Mouse (Mus musculus) C2C12 (cell line): ENCODE measurements around the gene Abcd1. TPM values are rescaled to one million over a fixed set of nuclear protein-coding genes. Genes with fewer than 3 reads are reported as not detected.
"Not testable (repeated sequence)": the region's sequence is repeated elsewhere in the genome, so short reads cannot be mapped to it uniquely, and the experiment has no call there.

Source experiments
- H3K27me3 ChIP-seq: one replicate; pipeline ENCODE4 v1.6.1; 2011; ENCODE audit not compliant: control insufficient read depth, insufficient read depth, insufficient read length
- H3K36me3 ChIP-seq: one replicate; pipeline ENCODE4 v1.6.1; 2011; ENCODE audit not compliant: control insufficient read depth, insufficient read depth
- H3K4me3 ChIP-seq: one replicate; pipeline ENCODE4 v1.5.1; 2011; ENCODE audit warnings: mild to moderate bottlenecking, control low read depth; ENCODE audit not compliant: poor library complexity, insufficient read depth, severe bottlenecking
- H3K79me2 ChIP-seq: one replicate; pipeline ENCODE4 v1.6.1; 2011; ENCODE audit not compliant: control insufficient read depth, insufficient read depth
- H3K79me3 ChIP-seq: one replicate; pipeline ENCODE4 v1.6.1; 2011; ENCODE audit warnings: low read depth, control low read depth
- H3ac ChIP-seq: one replicate; pipeline ENCODE3; 2011; ENCODE audit warnings: low read depth; ENCODE audit not compliant: control insufficient read depth, insufficient read length
- CEBPB ChIP-seq: IDR thresholded peaks from one replicate; pipeline ENCODE4 v1.6.1; 2011; ENCODE audit warnings: low read depth, mild to moderate bottlenecking, control low read depth, moderate library complexity
- CTCF ChIP-seq: IDR thresholded peaks from one replicate; pipeline ENCODE4 v1.5.1; 2011; ENCODE audit not compliant: control insufficient read depth, insufficient read depth, insufficient read length
- FOSL1 ChIP-seq: IDR thresholded peaks from one replicate; pipeline ENCODE4 v1.8.0; 2011; ENCODE audit warnings: mild to moderate bottlenecking, low read length; ENCODE audit not compliant: poor library complexity, insufficient read depth, severe bottlenecking
- MAX ChIP-seq: IDR thresholded peaks from one replicate; pipeline ENCODE4 v1.6.1; 2011; ENCODE audit warnings: mild to moderate bottlenecking, control low read depth
- MYOD1 ChIP-seq: IDR thresholded peaks from one replicate; pipeline ENCODE4 v1.6.1; 2011; ENCODE audit warnings: low read depth; ENCODE audit not compliant: control insufficient read depth, insufficient read length
- MYOG ChIP-seq: IDR thresholded peaks from one replicate; pipeline ENCODE4 v1.6.1; 2011; ENCODE audit not compliant: control insufficient read depth, insufficient read length; ENCODE audit errors: extremely low read depth
- USF1 ChIP-seq: IDR thresholded peaks from one replicate; pipeline ENCODE4 v1.6.1; 2011; ENCODE audit warnings: low read depth, mild to moderate bottlenecking, control low read depth, moderate library complexity
- polyA plus RNA-seq: library from polyadenylated mRNA; unstranded; fragments of >200 nt; fragmentation: generic; extraction: Trizol; gene quantifications from one replicate; pipeline ENCODE4 v1.2.1, GENCODE M21; 2012; ENCODE audit warnings: missing spikeins

Abcd1 gene
- polyA plus RNA-seq, 1 experiment = 7.6 TPM

DNA sequence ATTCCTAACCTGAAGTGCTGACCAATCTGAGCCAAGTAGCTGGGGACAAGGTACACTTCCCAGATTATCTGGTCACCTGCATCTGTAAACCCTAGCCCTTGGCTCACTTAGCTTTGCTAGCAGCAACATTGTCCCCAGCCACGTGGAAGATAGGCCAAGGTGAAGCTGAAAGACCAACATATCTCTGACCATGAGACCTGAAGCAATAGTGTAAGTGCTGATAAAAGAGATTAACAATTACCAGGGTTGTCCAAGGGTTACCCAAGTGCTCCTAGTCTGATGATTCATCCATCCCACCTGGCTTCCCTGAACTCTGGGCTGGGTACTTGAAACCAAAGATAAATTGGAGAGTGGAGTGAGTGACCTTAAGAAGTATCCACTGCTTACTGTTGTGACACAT is 14.5 kb downstream of the Abcd1 start:
- no peak overlapping the region for H3ac ChIP-seq
- no peaks in the 10 kb centered on the region for H3K36me3 ChIP-seq
- TF ChIP-seq CEBPB (no peak), MYOD1 (no peak), MYOG (no peak), USF1 (no peak), FOSL1 (no peak), MAX (no peak), CTCF (no peak)
- H3K27me3 ChIP-seq = no peaks in the 10 kb centered on the region
- no peaks in the 10 kb centered on the region for H3K79me2 ChIP-seq
- no peaks in the 10 kb centered on the region for H3K79me3 ChIP-seq
- no peak overlapping the region for H3K4me3 ChIP-seq

DNA sequence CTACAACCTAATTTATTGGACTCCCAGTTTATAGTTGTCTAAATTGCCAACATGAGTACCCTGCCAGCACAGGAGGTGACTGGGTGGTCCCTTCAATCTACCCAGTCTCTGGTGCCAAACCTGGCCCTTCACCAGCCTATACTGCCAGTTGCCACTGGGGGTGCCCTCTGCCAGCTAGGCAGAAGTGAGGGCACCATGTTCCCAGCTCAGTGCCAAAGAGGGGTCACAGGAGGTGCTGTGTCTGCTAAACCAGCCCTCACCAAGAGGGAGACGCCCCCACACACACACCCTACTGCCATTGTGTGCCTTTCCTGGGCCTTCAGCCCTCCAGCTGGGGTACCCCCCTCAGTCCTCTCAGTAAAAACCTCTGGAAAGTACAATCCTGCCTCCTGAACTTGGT is 21.8 kb downstream of the Abcd1 start:
- H3ac ChIP-seq = no peak overlapping the region
- H3K79me3 ChIP-seq = no peaks in the 10 kb centered on the region
- TF ChIP-seq USF1 (no peak), CTCF (no peak), MYOG (no peak), FOSL1 (no peak), MYOD1 (no peak), CEBPB (no peak), MAX (no peak)
- H3K36me3 ChIP-seq = no peaks in the 10 kb centered on the region
- H3K79me2 ChIP-seq = no peaks in the 10 kb centered on the region
- H3K4me3 ChIP-seq = no peak overlapping the region
- no peaks in the 10 kb centered on the region for H3K27me3 ChIP-seq

DNA sequence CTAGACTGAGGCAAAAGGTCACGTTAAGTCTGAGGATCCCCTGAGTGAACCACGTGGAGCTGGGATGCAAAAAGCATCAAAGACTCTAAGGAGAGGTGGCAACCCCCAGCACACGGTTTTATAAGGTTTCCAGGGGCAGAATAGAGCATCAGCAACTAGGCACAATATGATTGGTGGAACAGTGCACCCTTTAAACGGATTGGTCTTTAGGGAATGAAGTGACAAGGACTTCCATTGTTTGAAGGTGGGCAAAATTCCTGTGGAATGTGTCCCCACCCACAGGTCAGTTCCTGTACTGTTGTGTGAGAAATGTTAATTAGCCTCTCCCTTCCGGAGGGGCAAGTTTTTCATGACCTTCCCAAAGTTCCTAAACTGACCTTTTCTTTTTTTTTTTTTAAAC is 22.8 kb downstream of the Abcd1 start:
- Histone ChIP-seq H3ac (no peak overlapping the region), H3K4me3 (no peak overlapping the region), H3K79me2 (no peaks in the 10 kb centered on the region), H3K79me3 (no peaks in the 10 kb centered on the region), H3K27me3 (no peaks in the 10 kb centered on the region), H3K36me3 (no peaks in the 10 kb centered on the region)
- TF ChIP-seq USF1 (no peak), FOSL1 (no peak), MYOG (no peak), CEBPB (no peak), CTCF (no peak), MYOD1 (no peak), MAX (no peak)

DNA sequence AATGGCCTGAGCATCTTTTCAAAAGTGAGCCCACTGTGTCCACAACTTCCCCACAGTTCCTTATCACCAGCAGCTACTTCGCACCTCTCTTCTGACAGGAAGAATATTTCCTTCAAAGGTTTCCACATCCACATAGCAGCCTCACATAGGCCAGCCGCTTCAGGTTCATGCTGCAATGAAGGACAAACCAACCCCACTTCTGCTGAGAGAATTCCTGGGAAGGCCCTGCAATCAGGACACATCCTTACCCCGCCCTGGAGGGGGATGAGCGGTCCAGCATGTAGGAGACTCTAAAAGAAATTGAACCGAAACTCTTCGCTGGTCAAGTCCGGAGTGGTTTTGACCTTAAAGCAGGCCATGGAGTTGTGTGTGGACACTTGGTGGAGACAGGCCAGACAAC is 23.4 kb downstream of the Abcd1 start:
- H3K79me2 ChIP-seq, H3K27me3 ChIP-seq, H3K4me3 ChIP-seq, H3ac ChIP-seq, H3K79me3 ChIP-seq, H3K36me3 ChIP-seq: not testable (repeated sequence)

DNA sequence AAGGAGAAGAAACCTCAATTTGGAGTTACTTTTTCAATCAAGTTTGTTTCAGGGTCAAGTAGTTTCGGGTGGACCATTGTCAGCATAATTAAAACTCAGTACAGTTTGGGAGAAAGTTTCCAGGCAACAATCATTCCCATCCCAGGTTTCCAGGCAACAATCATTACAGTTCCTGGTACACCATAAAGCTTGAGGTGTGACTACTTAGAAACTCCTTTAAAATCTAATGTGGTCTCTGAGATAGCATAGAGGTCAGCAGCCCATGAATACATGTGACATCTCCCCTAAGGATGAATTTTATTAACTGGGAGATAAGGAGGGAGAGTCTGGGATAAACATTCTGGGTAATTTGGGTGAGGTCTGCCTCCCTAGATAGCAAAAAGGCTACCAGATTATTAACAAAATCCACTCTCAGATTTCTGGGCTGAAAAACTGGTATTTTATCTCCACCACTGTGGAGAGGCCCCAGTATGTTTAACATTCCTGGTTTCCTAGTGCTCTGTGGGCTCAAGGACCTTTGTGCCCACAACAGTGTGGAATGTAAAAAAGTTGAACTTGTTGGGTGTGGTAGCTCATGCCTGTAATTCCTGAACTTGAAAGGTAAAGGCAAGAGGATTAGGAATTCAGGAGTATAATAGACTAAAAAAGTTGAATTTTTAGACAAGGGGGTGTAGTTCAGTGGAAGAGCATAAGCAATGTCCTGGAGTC is 28.5 kb downstream of the Abcd1 start:
- no peak overlapping the region for H3K4me3 ChIP-seq
- no peaks in the 10 kb centered on the region for H3K79me3 ChIP-seq
- no peaks in the 10 kb centered on the region for H3K36me3 ChIP-seq
- TF ChIP-seq MAX (no peak), CTCF (no peak), CEBPB (no peak), MYOG (no peak), MYOD1 (no peak), USF1 (no peak), FOSL1 (no peak)
- H3K79me2 ChIP-seq = no peaks in the 10 kb centered on the region
- H3ac ChIP-seq = no peak overlapping the region
- H3K27me3 ChIP-seq = no peaks in the 10 kb centered on the region

DNA sequence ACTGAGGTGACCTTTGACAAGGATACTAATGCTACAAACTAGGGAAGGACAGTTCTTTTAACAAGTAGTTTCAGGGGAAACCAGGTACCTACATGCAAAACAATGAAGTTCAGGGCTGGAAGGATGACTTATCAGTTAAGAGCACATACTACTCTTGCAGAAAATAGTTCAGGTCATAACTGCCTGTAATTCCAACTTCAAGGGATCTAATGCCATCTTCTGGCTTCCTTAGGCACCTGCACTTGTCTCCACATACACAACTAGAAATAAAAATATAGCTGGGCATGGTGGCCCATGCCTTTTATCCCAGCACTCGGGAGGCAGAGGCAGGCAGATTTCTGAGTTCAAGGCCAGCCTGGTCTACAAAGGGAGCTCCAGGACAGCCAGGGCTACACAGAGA is 32.6 kb downstream of the Abcd1 start:
- no peaks in the 10 kb centered on the region for H3K79me3 ChIP-seq

More for the DNA sequence above, 32.6 kb downstream of the Abcd1 start:
- Histone ChIP-seq H3K79me2 (no peaks in the 10 kb centered on the region), H3K36me3 (no peaks in the 10 kb centered on the region), H3K4me3 (no peak overlapping the region), H3ac (no peak overlapping the region), H3K27me3 (no peaks in the 10 kb centered on the region)
- TF ChIP-seq MAX (no peak), USF1 (no peak), MYOD1 (no peak), FOSL1 (no peak), MYOG (no peak), CTCF (no peak), CEBPB (no peak)
